Mouse (Mus musculus) heart, embryonic 10.5 days (tissue): Measurements from ENCODE around the gene Ces3a. TPM values are rescaled to one million over a fixed set of nuclear protein-coding genes. Genes with fewer than 3 reads are reported as not detected.

ENCODE experiments used
- DNase-seq: peaks from one replicate; pipeline ENCODE4 v3.0.0-alpha.2; 2017; ENCODE audit warnings: low spot score
- H3K27ac ChIP-seq: fragments of 300-500 bp; sonication (generic); 2 replicates; pipeline ENCODE4 v1.5.1; 2016; ENCODE audit warnings: mild to moderate bottlenecking
- H3K27me3 ChIP-seq: fragments of 300-500 bp; sonication (generic); 2 replicates; pipeline ENCODE4 v1.6.1; 2016; ENCODE audit warnings: mild to moderate bottlenecking; ENCODE audit not compliant: poor library complexity, insufficient read depth, severe bottlenecking
- H3K36me3 ChIP-seq: fragments of 300-500 bp; sonication (generic); 2 replicates; pipeline ENCODE4 v1.6.1; 2016; ENCODE audit warnings: mild to moderate bottlenecking, moderate library complexity
- H3K4me1 ChIP-seq: fragments of 300-500 bp; sonication (generic); 2 replicates; pipeline ENCODE4 v1.6.1; 2016; ENCODE audit warnings: mild to moderate bottlenecking
- H3K4me3 ChIP-seq: fragments of 300-500 bp; sonication (generic); 2 replicates; pipeline ENCODE4 v1.5.1; 2016; ENCODE audit warnings: mild to moderate bottlenecking, moderate library complexity
- H3K9me3 ChIP-seq: fragments of 300-500 bp; sonication (generic); 2 replicates; pipeline ENCODE4 v1.6.1; 2016; ENCODE audit warnings: mild to moderate bottlenecking, moderate library complexity
- WGBS: fragments of 180-500 bp; shearing (Covaris S2); methylation state at CpG from one replicate; pipeline ENCODE4 v1.1.7; 2016; 5-methylcytosine and 5-hydroxymethylcytosine counted together
- polyA plus RNA-seq: library from polyadenylated mRNA; unstranded; fragments of >200 nt; fragmentation: Nextera tagmentation; extraction: Ambion mirVana; gene quantifications from 2 replicates; pipeline ENCODE4 v1.2.1, GENCODE M21; 2016

The Ces3a gene
- not detected in 2 replicates for polyA plus RNA-seq

DNA sequence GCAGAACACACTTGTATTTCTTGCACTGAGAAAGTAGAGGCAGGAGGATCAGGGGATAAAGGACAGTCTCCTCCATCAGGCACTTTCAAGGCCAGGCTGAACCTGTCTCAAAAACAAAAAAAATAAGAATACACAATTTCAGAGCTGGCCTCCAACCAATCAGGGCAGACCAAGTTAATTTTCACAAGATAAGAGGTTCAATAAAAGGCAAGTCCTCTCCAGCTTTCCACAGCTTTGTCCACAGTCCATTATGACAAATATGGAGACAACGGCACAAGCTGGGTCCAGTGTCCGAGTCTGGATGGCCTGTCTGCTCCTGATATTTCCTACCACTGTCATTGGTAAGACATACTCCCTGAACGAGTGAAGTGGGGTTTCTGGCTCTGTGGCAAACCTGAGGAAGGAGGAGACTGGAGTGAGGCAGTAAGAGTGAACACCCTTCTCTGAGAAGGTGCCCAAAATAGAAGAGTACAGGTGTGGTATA is at the start of gene Ces3a:
Ces3a (plus strand) TSS at position 231 of the 484 bp plus-strand sequence.
- Histone ChIP-seq H3K27ac (no peak within 1 kb of the TSS), H3K4me3 (no peak within 1 kb of the TSS), H3K4me1 (no peaks in the 10 kb centered on the region), H3K9me3 (no peaks in the 10 kb centered on the region), H3K27me3 (no peaks in the 10 kb centered on the region), H3K36me3 (no peaks in the 10 kb centered on the region)
- 61% methylated on average over 3 of the region's 3 CpGs for WGBS
- no peak for DNase-seq

DNA sequence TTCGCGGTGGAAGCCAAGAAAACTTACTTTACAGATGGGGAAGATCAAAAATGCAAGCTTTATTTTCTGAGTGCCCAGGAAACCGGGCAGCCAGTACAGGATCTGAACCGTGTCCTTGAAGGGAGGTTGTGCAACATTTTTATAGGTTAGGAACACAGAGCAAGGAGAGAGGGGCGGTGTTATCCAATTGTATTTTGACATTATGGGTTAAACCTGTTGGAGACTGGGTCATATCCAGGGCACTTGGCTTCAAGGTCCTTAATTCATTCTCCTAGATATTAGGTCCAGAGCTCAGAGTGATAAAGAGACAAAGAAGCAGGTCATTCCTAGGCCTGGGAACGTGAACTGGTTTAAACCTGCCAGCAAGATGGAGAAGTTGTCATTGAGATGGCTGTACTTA is 49.2 kb upstream of the Ces3a start:
- WGBS = 77% methylated on average over 6 of the region's 6 CpGs

DNA sequence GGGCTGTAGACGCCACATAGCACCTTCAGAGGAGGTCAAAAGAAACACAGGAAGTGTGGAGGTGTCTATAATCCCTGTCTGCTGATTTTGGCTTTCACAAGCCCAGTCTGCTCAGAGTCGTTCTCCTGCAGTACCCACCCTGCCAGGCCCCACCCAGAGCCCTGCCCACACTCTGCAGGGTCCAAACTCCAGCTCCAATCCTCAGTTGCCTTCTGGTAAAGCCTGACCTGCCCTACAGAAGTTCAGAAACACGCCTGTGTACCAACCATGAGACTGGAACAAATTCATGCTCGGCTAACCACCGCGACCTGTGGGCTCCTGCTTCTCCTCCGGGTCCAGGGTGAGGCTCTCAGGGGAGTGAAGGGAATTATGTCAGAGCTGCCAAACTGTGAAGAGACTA is 47.8 kb upstream of the Ces3a start, which contains the start of gene Ces2h:
Ces2h (plus strand) TSS at position 268 of the 400 bp plus-strand sequence.
- Histone ChIP-seq H3K9me3 (0 out of 2 replicates have a peak, but pooled peaks cover 3% of the 10 kb centered on the region), H3K4me1 (no peaks in the 10 kb centered on the region), H3K4me3 (no peak within 1 kb of the TSS), H3K27ac (no peak within 1 kb of the TSS), H3K27me3 (no peaks in the 10 kb centered on the region), H3K36me3 (no peaks in the 10 kb centered on the region)
- WGBS = 78% methylated on average over 7 of the region's 7 CpGs
- DNase-seq = no peak

More for the DNA sequence above, 49.2 kb upstream of the Ces3a start:
- no peak for DNase-seq
- Histone ChIP-seq H3K4me3 (no peak overlapping the region), H3K4me1 (no peaks in the 10 kb centered on the region), H3K27me3 (no peaks in the 10 kb centered on the region), H3K36me3 (no peaks in the 10 kb centered on the region), H3K27ac (no peak overlapping the region), H3K9me3 (0 out of 2 replicates have a peak, but pooled peaks cover 3% of the 10 kb centered on the region)

GRCm38 (mm10) chr8:105010000-105010399 is 38.4 kb upstream of the Ces3a start:
- no peaks in the 10 kb centered on the region for H3K4me1 ChIP-seq
- 78% methylated on average over 2 of the region's 2 CpGs for WGBS
- peaks cover 6% of the 10 kb centered on the region; the same call in 1 of the 2 replicates for H3K9me3 ChIP-seq
- H3K4me3 ChIP-seq = no peak overlapping the region
- H3K36me3 ChIP-seq = no peaks in the 10 kb centered on the region
- DNase-seq = no peak
- H3K27me3 ChIP-seq = no peaks in the 10 kb centered on the region
- H3K27ac ChIP-seq = no peak overlapping the region

DNA sequence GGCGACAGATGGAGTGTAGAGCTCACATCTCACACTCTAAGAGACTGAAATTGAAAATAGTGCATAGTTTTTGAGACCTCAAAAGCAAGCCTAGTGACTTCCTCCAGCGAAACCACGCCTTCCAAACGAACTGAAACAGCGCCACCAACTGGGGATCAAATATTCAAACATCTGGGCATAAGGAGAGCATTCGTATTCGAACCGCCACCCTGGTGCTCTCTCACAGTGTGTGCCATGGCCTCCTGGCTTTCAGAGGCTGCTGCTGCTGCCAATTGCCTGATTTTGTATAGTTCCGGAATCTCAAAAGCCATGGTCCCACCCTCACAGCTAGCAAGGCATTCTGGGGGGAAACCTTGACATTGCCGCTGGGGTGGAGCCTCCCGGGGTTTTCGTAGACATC is 37.3 kb upstream of the Ces3a start:
- no peak overlapping the region for H3K27ac ChIP-seq
- WGBS = 72% methylated on average over 12 of the region's 12 CpGs
- peak; percentile 50 for DNase-seq
- H3K36me3 ChIP-seq = no peaks in the 10 kb centered on the region
- no peaks in the 10 kb centered on the region for H3K4me1 ChIP-seq
- no peak overlapping the region for H3K4me3 ChIP-seq
- H3K9me3 ChIP-seq = peaks cover 6% of the 10 kb centered on the region; the same call in 1 of the 2 replicates
- no peaks in the 10 kb centered on the region for H3K27me3 ChIP-seq

- Histone ChIP-seq H3K9me3 (no peaks in the 10 kb centered on the region), H3K27ac (no peak overlapping the region), H3K4me1 (no peaks in the 10 kb centered on the region), H3K27me3 (no peaks in the 10 kb centered on the region), H3K4me3 (no peak overlapping the region), H3K36me3 (no peaks in the 10 kb centered on the region)
- DNase-seq = peak; percentile 68
- 75% methylated on average over 5 of the region's 5 CpGs for WGBS
Observed at GRCm38 (mm10) chr8:105014391-105014790, 34.0 kb upstream of the Ces3a start.

DNA sequence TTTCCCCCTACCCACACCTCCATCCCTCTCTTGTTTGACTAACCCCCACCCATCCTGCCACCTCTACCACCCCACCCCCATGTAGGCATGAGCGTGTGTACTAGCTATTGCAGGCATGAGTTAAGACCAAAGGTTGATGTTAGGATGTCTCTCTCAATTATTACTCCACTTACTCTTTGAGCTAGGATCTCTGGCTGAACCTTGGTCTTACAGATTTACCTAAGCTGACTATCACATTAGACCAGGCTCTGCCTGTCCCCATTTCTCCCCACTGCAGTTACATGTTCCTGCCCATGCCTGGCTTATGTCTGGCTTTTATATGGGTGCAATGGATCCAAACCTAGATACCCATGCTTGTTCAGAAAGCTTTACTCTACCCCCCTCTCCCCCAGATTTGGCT is 26.4 kb upstream of the Ces3a start:
- H3K27me3 ChIP-seq = no peaks in the 10 kb centered on the region
- H3K27ac ChIP-seq = no peak overlapping the region
- H3K9me3 ChIP-seq = no peaks in the 10 kb centered on the region
- H3K4me1 ChIP-seq = no peaks in the 10 kb centered on the region
- 81% methylated on average over 1 of the region's 1 CpGs for WGBS
- H3K4me3 ChIP-seq = no peak overlapping the region
- H3K36me3 ChIP-seq = no peaks in the 10 kb centered on the region
- DNase-seq = no peak

DNA sequence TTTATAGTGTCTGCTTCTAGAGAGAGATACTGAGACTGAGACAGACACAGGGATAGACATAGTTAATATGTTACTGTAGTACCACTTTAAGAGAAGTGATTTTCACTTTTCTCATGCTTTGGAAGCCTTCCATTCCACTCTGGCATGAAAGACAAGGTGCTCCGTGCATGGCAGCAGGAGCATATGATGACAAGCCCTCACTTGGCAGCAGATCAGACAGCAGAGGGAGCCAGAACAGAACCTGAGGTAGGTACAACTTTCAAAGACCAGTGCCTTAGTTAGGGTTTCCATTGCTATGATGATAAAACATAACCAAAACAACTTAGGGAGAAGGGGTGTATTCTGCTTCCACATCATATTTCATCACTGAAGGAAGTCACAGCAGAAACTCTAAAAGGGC is 25.3 kb upstream of the Ces3a start:
- Histone ChIP-seq H3K36me3 (no peaks in the 10 kb centered on the region), H3K4me3 (no peak overlapping the region), H3K27ac (no peak overlapping the region), H3K27me3 (no peaks in the 10 kb centered on the region), H3K9me3 (0 out of 2 replicates have a peak, but pooled peaks cover 2% of the 10 kb centered on the region), H3K4me1 (no peaks in the 10 kb centered on the region)
- DNase-seq = no peak
- WGBS = 62% methylated on average over 1 of the region's 1 CpGs

- peak; percentile 42 for DNase-seq
- Histone ChIP-seq H3K4me3 (no peak overlapping the region), H3K36me3 (no peaks in the 10 kb centered on the region), H3K27me3 (no peaks in the 10 kb centered on the region), H3K9me3 (0 out of 2 replicates have a peak, but pooled peaks cover 2% of the 10 kb centered on the region), H3K27ac (no peak overlapping the region), H3K4me1 (no peaks in the 10 kb centered on the region)
- 65% methylated on average over 2 of the region's 2 CpGs for WGBS
Observed at GRCm38 (mm10) chr8:105025050-105025449, 23.4 kb upstream of the Ces3a start.

DNA sequence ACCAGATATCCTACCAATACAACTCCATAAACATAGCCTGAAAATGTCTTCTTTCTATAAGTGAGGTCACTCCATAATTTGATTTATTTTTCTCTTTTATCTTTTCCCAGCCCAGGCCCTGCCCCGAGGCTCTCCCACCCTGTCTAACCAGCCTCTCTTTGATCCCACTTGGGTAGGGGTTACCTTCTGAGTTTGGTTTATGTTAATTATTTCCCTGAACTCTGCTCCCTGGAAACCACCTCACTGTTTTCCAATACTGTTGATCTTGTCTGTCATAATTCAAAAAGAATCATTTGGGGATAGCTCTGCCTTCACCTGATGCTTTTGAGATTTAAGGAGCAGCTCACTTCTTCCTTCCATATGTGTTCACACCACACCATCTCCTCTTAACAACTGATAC is 4.9 kb upstream of the Ces3a start:
- Histone ChIP-seq H3K36me3 (no peaks in the 10 kb centered on the region), H3K4me3 (no peak overlapping the region), H3K9me3 (0 out of 2 replicates have a peak, but pooled peaks cover 3% of the 10 kb centered on the region), H3K4me1 (no peaks in the 10 kb centered on the region), H3K27ac (no peak overlapping the region), H3K27me3 (no peaks in the 10 kb centered on the region)
- no peak for DNase-seq
- 55% methylated on average over 1 of the region's 1 CpGs for WGBS

DNA sequence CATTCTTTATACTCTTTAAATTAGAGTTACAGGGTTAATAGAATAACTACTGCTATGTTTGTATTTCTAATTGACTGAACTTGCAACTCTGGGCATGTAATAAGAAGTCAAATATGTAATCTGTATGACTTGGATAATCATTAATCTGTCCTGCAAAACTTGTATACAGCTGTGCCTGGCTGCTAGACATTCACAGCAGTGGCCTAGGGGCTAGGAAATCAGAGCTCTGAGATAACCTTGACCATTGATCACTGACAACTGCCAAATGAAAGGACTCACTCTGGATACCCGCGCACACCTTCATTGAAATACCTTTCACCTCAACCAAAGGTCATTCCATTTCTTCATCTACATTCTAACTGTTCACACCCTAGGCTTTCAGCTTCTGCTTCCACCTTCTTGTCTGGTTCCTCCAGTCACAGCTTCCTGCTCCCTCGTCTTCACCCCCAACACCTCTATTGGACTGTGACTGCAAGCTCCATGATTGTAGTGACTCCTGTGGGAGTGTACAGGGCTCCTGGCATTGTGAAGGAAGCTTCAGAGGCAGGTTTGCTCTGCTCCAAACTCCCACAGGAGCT is 2.5 kb upstream of the Ces3a start:
- no peaks in the 10 kb centered on the region for H3K36me3 ChIP-seq
- no peak overlapping the region for H3K4me3 ChIP-seq
- no peaks in the 10 kb centered on the region for H3K27me3 ChIP-seq
- no peak overlapping the region for H3K27ac ChIP-seq
- DNase-seq = peak; percentile 30
- 78% methylated on average over 3 of the region's 3 CpGs for WGBS
- no peaks in the 10 kb centered on the region for H3K4me1 ChIP-seq
- no peaks in the 10 kb centered on the region for H3K9me3 ChIP-seq

DNA sequence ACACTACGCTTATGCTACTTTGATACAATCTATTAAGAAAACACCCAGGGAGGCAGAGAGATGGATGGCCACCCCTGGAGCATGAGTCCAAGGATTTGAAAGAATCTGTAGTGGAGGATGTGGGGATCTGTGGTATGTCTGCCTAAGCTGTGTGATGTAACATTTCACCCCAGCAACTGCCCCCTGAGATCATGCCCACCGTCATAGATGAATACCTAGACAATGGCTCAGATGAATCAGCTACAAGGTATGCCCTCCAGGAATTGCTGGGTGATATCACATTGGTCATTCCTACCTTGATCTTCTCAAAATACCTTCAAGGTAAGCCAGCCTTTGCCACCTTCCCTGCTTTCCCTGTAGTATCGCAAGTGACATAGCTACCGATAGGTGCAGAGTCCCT is 7.8 kb downstream of the Ces3a start:
- Histone ChIP-seq H3K4me3 (no peak overlapping the region), H3K9me3 (no peaks in the 10 kb centered on the region), H3K27ac (no peak overlapping the region), H3K36me3 (no peaks in the 10 kb centered on the region), H3K4me1 (no peaks in the 10 kb centered on the region), H3K27me3 (no peaks in the 10 kb centered on the region)
- WGBS = 81% methylated on average over 4 of the region's 4 CpGs
- DNase-seq = no peak

- H3K27ac ChIP-seq = no peak overlapping the region
- DNase-seq = no peak
Observed at GRCm38 (mm10) chr8:105060056-105060455, 11.7 kb downstream of the Ces3a start.

DNA sequence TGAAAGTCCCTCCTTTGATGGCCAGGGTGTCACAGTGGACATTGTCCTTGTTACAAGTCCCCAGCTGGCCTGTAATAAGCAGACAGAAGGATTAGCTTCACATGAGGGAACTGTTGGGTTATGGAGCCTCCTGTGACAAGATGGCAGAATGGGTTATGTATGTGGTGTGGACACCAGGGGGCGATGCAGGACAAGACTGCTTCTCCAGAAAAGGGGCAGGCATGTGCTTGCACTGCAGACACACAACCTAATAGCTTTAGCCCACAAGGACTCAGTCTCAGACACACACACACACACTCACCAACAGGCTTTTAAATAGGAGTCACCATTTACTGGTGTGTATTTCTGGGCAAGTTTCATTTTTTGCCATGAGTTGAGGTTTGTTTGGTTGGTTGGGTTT is 18.4 kb downstream of the Ces3a start:
- Histone ChIP-seq H3K9me3 (no peaks in the 10 kb centered on the region), H3K27me3 (no peaks in the 10 kb centered on the region; the same call in 1 of the 2 replicates), H3K4me1 (no peaks in the 10 kb centered on the region), H3K36me3 (no peaks in the 10 kb centered on the region), H3K4me3 (no peak overlapping the region), H3K27ac (no peak overlapping the region)
- DNase-seq = peak; percentile 77
- WGBS = 0% methylated on average over 1 of the region's 1 CpGs

More at GRCm38 (mm10) chr8:105060056-105060455, 11.7 kb downstream of the Ces3a start:
- no peaks in the 10 kb centered on the region for H3K27me3 ChIP-seq
- H3K4me3 ChIP-seq = no peak overlapping the region
- no peaks in the 10 kb centered on the region for H3K36me3 ChIP-seq
- no peaks in the 10 kb centered on the region for H3K4me1 ChIP-seq
- no peaks in the 10 kb centered on the region for H3K9me3 ChIP-seq
